Mouse (Mus musculus) C2C12 (cell line): ENCODE results near the gene Vat1. TPM values are rescaled to one million over a fixed set of nuclear protein-coding genes. Genes with fewer than 3 reads are reported as not detected.

ENCODE experiments used
- H3K27me3 ChIP-seq: one replicate; pipeline ENCODE4 v1.6.1; 2011; ENCODE audit not compliant: control insufficient read depth, insufficient read depth, insufficient read length
- H3K36me3 ChIP-seq: one replicate; pipeline ENCODE4 v1.6.1; 2011; ENCODE audit not compliant: control insufficient read depth, insufficient read depth
- H3K4me3 ChIP-seq: one replicate; pipeline ENCODE4 v1.5.1; 2011; ENCODE audit warnings: mild to moderate bottlenecking, control low read depth; ENCODE audit not compliant: poor library complexity, insufficient read depth, severe bottlenecking
- H3K79me2 ChIP-seq: one replicate; pipeline ENCODE4 v1.6.1; 2011; ENCODE audit not compliant: control insufficient read depth, insufficient read depth
- H3K79me3 ChIP-seq: one replicate; pipeline ENCODE4 v1.6.1; 2011; ENCODE audit warnings: low read depth, control low read depth
- H3ac ChIP-seq: one replicate; pipeline ENCODE3; 2011; ENCODE audit warnings: low read depth; ENCODE audit not compliant: control insufficient read depth, insufficient read length
- CEBPB ChIP-seq: IDR thresholded peaks from one replicate; pipeline ENCODE4 v1.6.1; 2011; ENCODE audit warnings: low read depth, mild to moderate bottlenecking, control low read depth, moderate library complexity
- CTCF ChIP-seq: IDR thresholded peaks from one replicate; pipeline ENCODE4 v1.5.1; 2011; ENCODE audit not compliant: control insufficient read depth, insufficient read depth, insufficient read length
- FOSL1 ChIP-seq: IDR thresholded peaks from one replicate; pipeline ENCODE4 v1.8.0; 2011; ENCODE audit warnings: mild to moderate bottlenecking, low read length; ENCODE audit not compliant: poor library complexity, insufficient read depth, severe bottlenecking
- MAX ChIP-seq: IDR thresholded peaks from one replicate; pipeline ENCODE4 v1.6.1; 2011; ENCODE audit warnings: mild to moderate bottlenecking, control low read depth
- MYOD1 ChIP-seq: IDR thresholded peaks from one replicate; pipeline ENCODE4 v1.6.1; 2011; ENCODE audit warnings: low read depth; ENCODE audit not compliant: control insufficient read depth, insufficient read length
- MYOG ChIP-seq: IDR thresholded peaks from one replicate; pipeline ENCODE4 v1.6.1; 2011; ENCODE audit not compliant: control insufficient read depth, insufficient read length; ENCODE audit errors: extremely low read depth
- USF1 ChIP-seq: IDR thresholded peaks from one replicate; pipeline ENCODE4 v1.6.1; 2011; ENCODE audit warnings: low read depth, mild to moderate bottlenecking, control low read depth, moderate library complexity
- polyA plus RNA-seq: library from polyadenylated mRNA; unstranded; fragments of >200 nt; fragmentation: generic; extraction: Trizol; gene quantifications from one replicate; pipeline ENCODE4 v1.2.1, GENCODE M21; 2012; ENCODE audit warnings: missing spikeins

Gene Vat1
- polyA plus RNA-seq, 1 experiment: 306 TPM

GRCm38 (mm10) chr11:101484245-101484644, 18.2 kb upstream of the Vat1 start:
- Histone ChIP-seq H3K36me3 (peaks cover 29% of the 10 kb centered on the region), H3K4me3 (no peak overlapping the region), H3K79me3 (no peaks in the 10 kb centered on the region), H3ac (no peak overlapping the region), H3K27me3 (no peaks in the 10 kb centered on the region), H3K79me2 (no peaks in the 10 kb centered on the region)
- TF ChIP-seq CTCF: no peak
- no peak for TF ChIP-seq CEBPB
- no peak for TF ChIP-seq USF1
- no peak for TF ChIP-seq FOSL1
- no peak for TF ChIP-seq MYOD1
- TF ChIP-seq MAX: no peak
- no peak for TF ChIP-seq MYOG

GRCm38 (mm10) chr11:101483804-101484203, 17.8 kb upstream of the Vat1 start:
- Histone ChIP-seq H3K79me2 (no peaks in the 10 kb centered on the region), H3K27me3 (no peaks in the 10 kb centered on the region), H3ac (no peak overlapping the region), H3K79me3 (no peaks in the 10 kb centered on the region), H3K36me3 (peaks cover 25% of the 10 kb centered on the region), H3K4me3 (no peak overlapping the region)
- no peak for TF ChIP-seq CEBPB
- no peak for TF ChIP-seq MYOD1
- TF ChIP-seq MYOG: no peak
- no peak for TF ChIP-seq CTCF
- no peak for TF ChIP-seq FOSL1
- TF ChIP-seq USF1: no peak
- TF ChIP-seq MAX: no peak

DNA sequence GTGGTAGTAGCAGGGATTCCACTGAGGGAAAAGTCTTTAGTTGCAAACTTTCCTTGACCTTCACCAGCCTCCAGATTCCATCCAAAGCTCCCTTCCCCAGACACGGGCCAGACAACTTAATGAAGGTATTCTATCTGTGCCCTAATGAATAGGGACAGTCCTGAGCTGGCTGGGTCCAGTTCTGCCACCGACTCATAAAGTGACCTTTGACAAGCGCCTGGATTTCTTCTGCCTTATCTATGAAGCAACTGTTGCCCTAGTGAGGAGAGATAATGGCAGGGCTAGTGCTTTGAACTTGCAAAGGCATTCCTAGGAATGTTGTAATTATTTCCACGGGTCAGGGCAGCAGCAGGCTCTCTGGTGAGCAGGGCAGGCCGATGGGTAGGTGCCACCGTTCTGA, 14.9 kb upstream of the Vat1 start:
- no peak overlapping the region for H3K4me3 ChIP-seq
- H3K79me2 ChIP-seq: no peaks in the 10 kb centered on the region
- TF ChIP-seq MAX (no peak), USF1 (no peak), FOSL1 (no peak), CEBPB (no peak), CTCF (no peak), MYOG (no peak), MYOD1 (no peak)
- H3ac ChIP-seq: no peak overlapping the region
- H3K27me3 ChIP-seq: no peaks in the 10 kb centered on the region
- H3K79me3 ChIP-seq: no peaks in the 10 kb centered on the region
- H3K36me3 ChIP-seq: no peaks in the 10 kb centered on the region

GRCm38 (mm10) chr11:101479171-101479635, 13.2 kb upstream of the Vat1 start:
- no peaks in the 10 kb centered on the region for H3K79me3 ChIP-seq
- no peak for TF ChIP-seq MAX
- TF ChIP-seq FOSL1: no peak
- no peak for TF ChIP-seq USF1
- no peak for TF ChIP-seq MYOD1
- TF ChIP-seq CTCF: no peak
- no peak for TF ChIP-seq CEBPB
- no peak for TF ChIP-seq MYOG
- no peaks in the 10 kb centered on the region for H3K27me3 ChIP-seq
- H3K36me3 ChIP-seq: no peaks in the 10 kb centered on the region
- H3K79me2 ChIP-seq: no peaks in the 10 kb centered on the region
- H3K4me3 ChIP-seq: no peak overlapping the region
- no peak overlapping the region for H3ac ChIP-seq

- H3K79me2 ChIP-seq: no peaks in the 10 kb centered on the region
Observed at GRCm38 (mm10) chr11:101477552-101478211, 11.7 kb upstream of the Vat1 start.

More at GRCm38 (mm10) chr11:101477552-101478211, 11.7 kb upstream of the Vat1 start:
- H3ac ChIP-seq: no peak overlapping the region
- no peaks in the 10 kb centered on the region for H3K36me3 ChIP-seq
- no peak overlapping the region for H3K4me3 ChIP-seq
- H3K79me3 ChIP-seq: no peaks in the 10 kb centered on the region
- TF ChIP-seq MYOG (no peak), USF1 (no peak), MAX (no peak), CEBPB (no peak), MYOD1 (no peak), CTCF (no peak), FOSL1 (no peak)
- no peaks in the 10 kb centered on the region for H3K27me3 ChIP-seq
